Mouse (Mus musculus): ENCODE results near the gene 4833427G06Rik.
"Not testable (repeated sequence)": the region's sequence is repeated elsewhere in the genome, so short reads cannot be mapped to it uniquely, and the experiment has no call there.

Gene 4833427G06Rik

GRCm38 (mm10) chr9:51101756-51102425 lies at the start of gene 4833427G06Rik:
TSS of gene 4833427G06Rik (minus strand) at chr9:51102078.
- no peak for DNase-seq (ENCODE audit: low read depth, low spot score)

DNA sequence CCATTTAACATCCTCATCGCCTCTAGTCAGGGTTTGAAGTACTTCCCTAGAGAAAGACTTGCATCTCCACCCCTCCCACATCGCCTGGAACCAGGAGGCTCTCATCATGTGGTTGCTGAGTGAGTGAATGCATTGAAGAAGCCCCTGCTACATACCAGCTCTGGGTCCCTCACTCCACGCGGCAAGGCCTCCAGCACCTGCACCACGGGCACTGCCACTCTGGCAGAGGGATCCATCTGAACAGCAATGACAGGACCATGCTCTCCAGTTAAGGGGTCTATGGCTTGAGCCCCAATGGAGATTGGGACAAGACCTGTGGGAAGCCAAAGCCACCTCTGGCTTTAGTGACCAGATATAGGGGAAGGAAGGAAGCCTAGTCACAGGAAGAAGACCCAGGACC lies 45.4 kb upstream of the 4833427G06Rik start:
- DNase-seq (ENCODE audit: low read depth, low spot score) = no peak

GRCm38 (mm10) chr9:51146496-51146895 lies 44.6 kb upstream of the 4833427G06Rik start:
- no peak for DNase-seq (ENCODE audit: low read depth, low spot score)

GRCm38 (mm10) chr9:51144218-51144617 lies 42.3 kb upstream of the 4833427G06Rik start:
- no peak for DNase-seq (ENCODE audit: low read depth, low spot score)

DNA sequence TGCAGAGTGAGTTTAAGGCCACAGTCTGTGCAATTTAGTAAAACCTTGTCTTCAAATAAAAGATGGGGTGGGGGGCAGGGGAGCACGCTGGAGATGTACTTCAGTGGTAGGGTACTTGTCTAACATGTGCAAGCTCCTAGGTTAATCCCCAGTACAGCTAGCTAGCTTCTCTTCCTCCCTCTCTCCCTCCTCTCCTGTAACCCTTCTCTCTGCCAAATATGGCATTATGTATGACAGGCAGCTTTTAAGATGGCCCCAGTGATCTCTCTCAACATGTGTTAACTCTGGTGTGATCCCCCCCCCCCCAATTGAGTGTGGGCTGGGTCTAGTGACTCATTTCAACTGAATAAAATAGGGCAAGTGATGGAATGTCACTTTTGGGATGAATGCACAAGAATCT lies 41.6 kb upstream of the 4833427G06Rik start:
- no peak for DNase-seq (ENCODE audit: low read depth, low spot score)

DNA sequence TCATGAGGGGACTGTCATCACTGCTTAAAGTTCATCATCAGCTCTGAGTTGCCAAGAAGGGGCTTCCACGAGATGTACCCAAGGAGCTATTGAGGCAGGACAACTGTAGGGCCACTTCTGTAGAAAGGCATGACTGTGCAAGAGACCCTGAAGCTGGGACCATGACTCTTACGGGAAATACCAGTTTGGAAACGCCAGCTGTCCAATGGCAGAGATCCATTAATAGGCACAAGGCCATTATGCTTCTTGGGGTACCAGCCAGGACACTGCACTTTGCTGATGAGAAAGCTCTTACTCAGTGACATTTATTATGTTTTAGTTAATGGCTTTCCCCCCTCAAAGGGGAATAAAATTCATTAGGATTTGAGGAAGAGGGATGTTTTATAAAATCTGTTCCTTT lies 38.8 kb upstream of the 4833427G06Rik start:
- DNase-seq (ENCODE audit: low read depth, low spot score) = no peak

DNA sequence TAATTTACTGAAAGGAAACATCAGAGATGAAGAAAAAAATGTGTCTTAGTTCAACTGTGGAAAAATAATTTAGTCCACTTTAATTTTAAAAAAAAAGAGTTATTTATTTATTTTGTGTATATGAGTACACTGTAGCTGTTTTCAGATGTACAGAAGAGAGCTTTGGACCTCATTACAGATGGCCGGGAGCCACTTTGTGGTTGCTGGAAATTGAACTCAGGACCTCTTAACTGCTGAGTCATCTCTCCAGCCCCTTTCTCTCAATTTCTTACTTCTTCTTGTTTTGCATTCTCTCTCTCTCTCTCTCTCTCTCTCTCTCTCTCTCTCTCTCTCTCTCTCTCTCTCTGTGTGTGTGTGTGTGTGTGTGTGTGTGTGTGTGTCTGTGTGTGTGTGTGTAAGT lies 37.5 kb upstream of the 4833427G06Rik start:
- DNase-seq (ENCODE audit: low read depth, low spot score) = not testable (repeated sequence)

- DNase-seq (ENCODE audit: low read depth, low spot score) = no peak
These were observed 36.4 kb upstream of the 4833427G06Rik start for GRCm38 (mm10) chr9:51138301-51138700.

GRCm38 (mm10) chr9:51137836-51138235 lies 36.0 kb upstream of the 4833427G06Rik start:
- no peak for DNase-seq (ENCODE audit: low read depth, low spot score)

GRCm38 (mm10) chr9:51137432-51137831 lies 35.6 kb upstream of the 4833427G06Rik start:
- no peak for DNase-seq (ENCODE audit: low read depth, low spot score)

DNA sequence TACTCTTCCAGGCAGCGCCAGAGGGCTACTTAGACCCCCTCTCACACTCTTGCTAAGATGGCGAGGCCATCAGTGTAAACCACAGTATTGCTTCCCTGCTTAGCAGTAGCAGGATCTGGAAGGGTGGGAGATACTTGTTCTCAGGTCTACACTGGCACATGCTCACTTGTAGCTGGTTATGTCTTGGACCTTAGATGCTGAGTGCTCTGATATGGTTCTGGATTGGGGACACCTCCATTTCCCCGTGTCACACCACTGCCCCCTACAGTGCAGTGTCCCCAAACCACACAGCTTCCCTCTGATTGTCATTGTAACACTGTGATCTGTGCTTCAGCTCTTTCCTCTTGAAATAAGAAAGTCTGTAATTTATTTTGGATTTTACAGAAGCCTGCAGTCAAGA lies 35.1 kb upstream of the 4833427G06Rik start:
- DNase-seq (ENCODE audit: low read depth, low spot score) = no peak

GRCm38 (mm10) chr9:51114767-51115166 lies 12.9 kb upstream of the 4833427G06Rik start:
- no peak for DNase-seq (ENCODE audit: low read depth, low spot score)

DNA sequence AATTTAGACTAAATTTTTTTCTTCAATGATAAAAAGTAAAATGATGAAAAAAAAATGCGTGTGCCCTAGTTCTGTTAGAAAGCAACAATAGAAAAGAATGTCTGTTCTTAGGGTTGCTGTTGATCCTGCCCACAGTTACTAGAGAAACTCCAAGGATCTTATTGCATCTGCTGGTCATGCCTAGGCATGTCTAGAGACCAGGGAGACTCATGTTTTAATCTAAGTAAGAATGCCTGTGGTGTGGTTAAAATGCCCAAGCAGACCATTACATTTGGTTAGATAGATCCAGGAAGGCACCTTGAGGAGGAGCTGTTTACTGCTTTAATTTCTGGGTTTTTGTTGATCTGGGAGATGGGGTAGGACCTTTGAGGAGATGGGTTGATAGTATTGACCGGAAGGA lies 3.9 kb upstream of the 4833427G06Rik start:
- no peak for DNase-seq (ENCODE audit: low read depth, low spot score)

DNA sequence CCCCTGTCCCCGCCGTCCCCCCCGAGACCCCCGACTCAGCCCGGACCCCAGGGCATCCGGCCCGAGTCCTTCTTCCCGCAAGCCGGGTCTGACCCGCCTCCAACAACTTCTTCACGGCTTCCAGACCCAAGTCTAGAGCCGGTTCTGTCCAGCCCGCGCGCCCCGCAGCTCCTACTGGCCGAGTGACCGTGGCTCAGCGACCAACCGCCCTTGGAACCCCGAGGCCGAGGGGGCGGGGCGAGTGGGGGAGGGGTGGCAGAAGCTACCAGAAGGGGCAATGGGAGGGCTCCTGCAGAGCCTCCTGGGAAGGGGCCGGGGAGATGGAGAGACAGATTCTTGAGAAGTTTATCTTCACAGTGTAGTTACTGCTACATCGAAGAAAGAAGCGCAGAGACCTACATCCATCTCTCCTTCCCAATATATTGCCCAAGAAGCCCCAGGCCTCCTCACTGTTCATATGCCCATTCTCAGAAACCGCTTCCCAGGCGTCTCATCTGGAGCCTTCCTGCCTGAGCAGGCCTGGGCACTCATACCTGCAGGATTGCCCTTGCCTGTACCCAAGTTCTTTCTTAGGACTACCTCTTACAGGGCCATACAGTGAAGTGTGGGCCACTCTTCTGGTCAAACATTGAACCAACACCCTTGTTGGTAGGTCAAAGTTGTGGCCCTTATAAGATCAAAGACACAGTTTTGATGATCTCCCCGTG lies 2.1 kb upstream of the 4833427G06Rik start:
- DNase-seq (ENCODE audit: low read depth, low spot score) = no peak

- no peak for DNase-seq (ENCODE audit: low read depth, low spot score)
These were observed 1.3 kb upstream of the 4833427G06Rik start for GRCm38 (mm10) chr9:51102963-51103807.

DNA sequence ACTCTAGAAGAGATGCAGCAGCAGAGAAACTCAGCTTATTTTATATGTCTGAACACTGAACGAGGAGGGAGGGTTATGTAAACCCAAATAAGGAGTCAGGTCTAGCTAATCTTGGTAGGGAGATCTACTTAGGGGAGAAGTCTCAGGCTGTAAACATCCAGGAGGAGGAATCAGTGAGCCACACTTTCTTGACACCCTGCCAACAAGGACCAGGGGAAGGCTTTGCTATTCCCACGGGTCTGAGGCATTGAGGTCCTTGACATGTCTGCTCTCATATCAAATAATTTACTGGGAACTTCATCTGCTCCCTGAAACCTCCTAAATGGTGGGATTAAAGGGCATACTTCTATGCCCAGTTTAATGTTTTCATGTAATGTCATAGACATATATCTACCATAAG lies 5.6 kb downstream of the 4833427G06Rik start:
- DNase-seq (ENCODE audit: low read depth, low spot score) = no peak

- no peak for DNase-seq (ENCODE audit: low read depth, low spot score)
These were observed 8.2 kb downstream of the 4833427G06Rik start for GRCm38 (mm10) chr9:51093697-51094096.

DNA sequence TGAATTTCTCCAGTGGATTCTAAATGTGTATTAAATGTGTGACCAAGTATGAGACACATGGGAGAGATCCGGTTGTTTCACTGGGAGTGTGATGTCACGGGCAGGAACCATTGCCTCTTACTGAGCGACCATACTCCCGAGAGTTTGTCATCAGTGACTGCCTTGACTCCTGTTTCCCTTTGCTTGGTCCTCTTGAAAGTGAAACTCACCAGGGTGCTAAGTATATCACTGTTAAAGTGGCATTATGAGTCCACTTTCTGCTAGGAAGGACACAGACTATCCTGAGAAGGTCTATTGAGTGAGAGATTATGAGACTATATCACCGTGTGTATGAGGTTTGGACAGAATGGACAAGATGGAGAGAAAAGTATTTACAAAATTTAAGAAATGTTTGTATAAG lies 20.3 kb downstream of the 4833427G06Rik start:
- DNase-seq (ENCODE audit: low read depth, low spot score) = no peak

DNA sequence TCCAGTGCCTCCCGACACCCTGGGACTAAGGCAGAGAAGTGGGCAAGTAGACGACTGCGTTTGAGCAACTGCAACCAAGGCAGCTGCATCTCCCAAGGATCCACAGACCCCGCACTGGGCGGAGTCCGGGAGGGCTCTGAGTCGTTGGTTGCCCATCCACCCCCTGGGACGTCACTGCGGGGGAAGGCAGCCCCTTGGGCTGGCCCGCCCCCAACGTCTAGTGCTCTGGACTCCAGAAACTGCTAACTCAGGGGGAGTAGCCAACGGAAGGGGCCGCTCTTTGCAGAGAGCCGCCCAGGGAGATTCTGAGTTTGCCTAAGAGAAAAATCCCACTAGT lies 24.9 kb downstream of the 4833427G06Rik start, which contains the start of gene Layn:
Gene Layn (minus strand): TSS at position 116 of the 337 bp plus-strand sequence.
- no peak for DNase-seq (ENCODE audit: low read depth, low spot score)

GRCm38 (mm10) chr9:51076300-51076978 lies 25.4 kb downstream of the 4833427G06Rik start:
- no peak for DNase-seq (ENCODE audit: low read depth, low spot score)

DNA sequence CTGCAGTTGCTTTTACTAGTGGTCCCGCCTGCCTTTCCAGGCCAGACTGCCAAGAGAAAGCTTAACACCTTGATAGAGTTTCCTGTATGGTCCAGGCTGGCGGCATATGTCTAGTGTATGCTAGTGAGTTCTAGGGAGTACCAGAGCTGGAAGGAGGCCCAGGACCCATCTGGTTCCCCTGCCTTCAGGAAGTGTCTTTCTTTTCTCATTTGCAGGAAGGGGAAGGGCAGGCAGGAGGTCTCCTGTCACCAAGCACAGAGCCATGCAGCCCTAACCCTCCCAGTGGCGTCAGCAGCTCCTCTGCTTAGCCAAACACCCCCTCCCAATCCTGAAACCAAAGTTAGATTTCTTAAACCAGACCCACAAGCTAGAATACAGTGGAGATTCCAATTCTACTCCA lies 26.1 kb downstream of the 4833427G06Rik start:
- no peak for DNase-seq (ENCODE audit: low read depth, low spot score)

- DNase-seq (ENCODE audit: low read depth, low spot score) = no peak
These were observed 31.1 kb downstream of the 4833427G06Rik start for GRCm38 (mm10) chr9:51070801-51071200.
